Mouse (Mus musculus): ENCODE measurements around the gene Sun5.

The Sun5 gene

GRCm38 (mm10) chr2:153808841-153809240, 62.0 kb downstream of the Sun5 start:
- no peak for DNase-seq

GRCm38 (mm10) chr2:153808146-153808545, 62.7 kb downstream of the Sun5 start:
- no peak for DNase-seq

- DNase-seq, result peak; percentile 57
Measured at GRCm38 (mm10) chr2:153807464-153807863, 63.4 kb downstream of the Sun5 start.
